Mouse (Mus musculus) urinary bladder, postnatal 36 days (tissue): Measurements from ENCODE around the gene Btbd18.
"Not testable (repeated sequence)": the region's sequence is repeated elsewhere in the genome, so short reads cannot be mapped to it uniquely, and the experiment has no call there.

Experiments
- DNase-seq, 2 experiments: peaks; one replicate each; pipeline ENCODE4 v3.0.0; 2022; ENCODE audit warnings: low spot score in 2 of 2, mixed read lengths in 1 of 2

Btbd18 gene

DNA sequence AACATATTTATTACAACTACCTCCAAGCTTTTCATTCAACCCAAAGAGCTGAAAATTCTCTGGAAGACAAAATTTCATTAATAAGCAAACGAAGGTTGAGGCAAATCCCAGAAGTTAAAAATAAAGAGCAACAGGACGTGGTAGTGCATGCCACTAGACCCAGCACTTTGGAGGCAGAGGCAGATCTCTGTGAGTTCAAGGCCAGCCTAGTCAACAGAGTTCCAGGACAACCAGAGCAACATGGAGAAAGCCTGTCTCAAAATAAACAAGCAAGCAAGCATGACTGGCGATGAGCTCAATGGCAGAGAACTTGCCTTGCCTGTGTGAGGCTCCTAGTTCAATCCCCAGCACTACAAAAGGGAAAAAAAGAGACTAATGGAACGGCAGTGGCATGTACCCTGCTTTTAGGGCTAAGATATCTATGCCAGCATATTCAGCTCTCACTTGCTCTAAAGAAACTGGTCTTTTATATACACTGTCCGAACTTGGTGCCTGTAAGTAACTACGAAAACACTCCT, 11.8 kb upstream of the Btbd18 start:
- no peak for DNase-seq

DNA sequence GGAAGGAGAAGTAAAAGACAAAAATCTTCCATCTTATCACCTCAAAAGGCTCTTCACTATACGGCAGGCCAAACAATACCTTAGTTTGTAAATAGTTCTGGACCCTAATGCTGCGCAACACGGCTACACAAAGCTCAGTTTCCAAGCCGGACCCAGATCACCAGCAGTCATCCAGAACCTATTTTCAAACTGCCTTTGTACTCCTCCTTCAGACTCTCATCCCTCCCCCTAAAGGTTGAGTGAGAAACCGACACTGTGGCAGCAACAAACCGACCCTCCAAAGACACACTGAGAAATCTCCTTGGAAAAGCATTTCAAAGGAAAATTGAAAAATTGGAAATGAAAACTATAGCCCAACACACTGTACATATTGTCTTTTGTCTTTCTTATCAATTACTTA, 10.5 kb upstream of the Btbd18 start:
- no peak for DNase-seq

DNA sequence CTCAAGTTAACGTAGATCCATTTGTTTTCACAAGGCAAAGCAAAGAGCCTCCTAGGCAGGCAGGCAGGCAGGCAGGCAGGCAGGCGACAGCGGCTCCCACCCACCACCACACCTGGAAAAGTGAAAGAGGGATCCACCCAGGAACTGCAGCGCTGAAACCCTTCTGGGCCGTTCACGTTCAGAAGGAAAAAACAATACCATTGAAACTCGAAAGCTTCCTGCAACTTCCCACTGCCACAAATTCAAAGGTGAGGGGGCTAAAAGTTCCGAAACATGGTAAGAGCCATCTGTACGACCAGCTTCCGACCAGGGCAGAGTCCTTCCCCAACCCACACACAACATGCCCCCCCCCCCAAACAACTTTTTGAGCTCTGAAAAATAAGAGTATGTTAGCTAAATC, 9.2 kb upstream of the Btbd18 start:
- peak in 1 of 2 experiments; percentile 23 for DNase-seq

DNA sequence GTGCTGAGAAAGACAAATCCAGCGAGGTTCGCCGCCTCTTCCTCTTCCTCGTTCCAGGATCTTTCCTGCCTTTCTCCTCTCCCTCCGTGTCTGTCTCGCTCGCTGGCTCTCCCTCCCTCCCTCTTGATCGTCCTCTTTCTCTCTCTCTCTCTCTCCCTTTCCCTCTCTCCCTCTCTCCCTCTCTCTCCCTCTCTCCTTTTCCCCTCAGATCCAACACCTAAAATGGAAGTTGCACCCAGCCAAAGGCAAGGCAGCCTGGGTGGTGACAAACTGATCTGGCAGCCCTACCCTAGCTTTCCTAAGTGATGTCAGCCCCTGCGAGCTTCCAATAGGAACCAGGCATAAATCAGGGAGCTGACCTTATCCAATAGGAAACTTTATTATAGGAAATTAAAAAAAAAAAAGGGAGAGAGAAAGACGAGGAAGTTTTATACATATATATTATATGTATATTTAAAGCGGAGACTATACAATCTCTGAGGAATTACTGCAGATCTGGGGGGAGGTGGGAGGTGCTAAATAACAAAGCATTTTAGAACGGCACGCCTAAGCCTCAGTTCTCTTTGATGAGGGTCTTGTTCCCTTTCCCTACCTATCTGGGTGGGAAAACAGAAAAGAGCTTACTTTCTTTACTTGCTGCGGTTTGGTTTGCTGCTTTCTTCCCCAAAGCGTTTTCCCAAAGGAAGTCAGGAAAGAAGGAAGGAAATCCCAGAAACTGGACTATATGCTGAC, 8.2 kb upstream of the Btbd18 start, which contains the start of gene Ctnnd1:
Gene Ctnnd1 (minus strand): TSS at position 302 of the 732 bp plus-strand sequence.
- peak; percentile 74 to 86 for DNase-seq

DNA sequence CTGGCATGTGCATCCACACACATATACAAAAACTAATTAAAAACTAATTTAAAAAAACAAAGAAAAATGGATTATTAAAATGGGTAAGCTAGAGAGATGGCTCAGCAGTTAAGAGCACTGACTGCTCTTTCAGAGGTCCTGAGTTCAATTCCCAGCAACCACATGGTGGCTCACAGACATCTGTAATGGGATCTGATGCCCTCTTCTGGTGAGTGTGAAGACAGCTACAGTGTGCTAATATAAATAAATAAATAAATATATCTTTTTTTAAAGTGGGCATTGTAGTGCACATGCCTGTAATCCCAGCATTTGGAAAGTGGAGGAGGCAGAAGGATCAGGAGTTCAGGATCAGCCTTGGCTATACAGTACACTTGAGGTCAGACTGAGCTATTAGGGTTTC, 5.5 kb upstream of the Btbd18 start:
- no peak for DNase-seq

DNA sequence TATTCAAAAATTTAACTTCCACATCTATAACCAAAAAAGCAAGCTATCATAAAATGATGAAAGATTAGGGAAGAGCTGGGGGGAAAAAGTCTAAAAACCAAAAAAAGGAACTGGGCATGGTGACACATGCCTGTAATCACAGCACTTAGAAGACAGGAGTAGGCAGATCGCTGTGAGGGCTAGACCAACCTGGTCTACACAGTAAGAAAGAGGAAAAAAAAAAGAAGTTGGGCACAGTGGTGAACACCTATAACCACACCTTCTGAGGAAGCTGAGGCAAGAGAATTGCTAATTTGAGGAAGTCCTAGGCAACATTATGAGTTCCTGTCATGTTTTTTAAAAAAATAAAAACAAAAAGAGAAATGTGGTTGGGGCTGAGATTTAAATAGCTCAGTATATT, 3.0 kb upstream of the Btbd18 start:
- no peak for DNase-seq

DNA sequence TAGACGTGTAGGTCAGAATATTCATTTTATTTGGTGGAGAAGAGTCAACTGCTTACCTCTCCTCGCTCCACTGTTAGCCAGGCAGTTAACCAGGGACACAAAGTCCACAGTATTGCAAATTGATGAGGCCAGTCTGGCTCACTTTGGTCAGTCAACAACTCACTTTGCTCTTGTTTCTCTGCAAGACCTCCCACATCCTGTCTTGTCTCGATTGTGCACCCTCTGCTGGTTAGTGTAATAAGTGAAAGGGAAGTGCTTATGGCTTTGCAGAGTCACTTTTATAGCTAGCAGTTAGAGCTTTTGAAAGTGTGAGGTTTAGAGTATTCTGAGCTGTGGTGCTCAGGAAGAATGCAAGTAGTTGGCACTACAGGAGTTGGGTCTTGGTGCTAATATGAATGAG, 1.4 kb downstream of the Btbd18 start:
- DNase-seq = peak; percentile 21 to 26

DNA sequence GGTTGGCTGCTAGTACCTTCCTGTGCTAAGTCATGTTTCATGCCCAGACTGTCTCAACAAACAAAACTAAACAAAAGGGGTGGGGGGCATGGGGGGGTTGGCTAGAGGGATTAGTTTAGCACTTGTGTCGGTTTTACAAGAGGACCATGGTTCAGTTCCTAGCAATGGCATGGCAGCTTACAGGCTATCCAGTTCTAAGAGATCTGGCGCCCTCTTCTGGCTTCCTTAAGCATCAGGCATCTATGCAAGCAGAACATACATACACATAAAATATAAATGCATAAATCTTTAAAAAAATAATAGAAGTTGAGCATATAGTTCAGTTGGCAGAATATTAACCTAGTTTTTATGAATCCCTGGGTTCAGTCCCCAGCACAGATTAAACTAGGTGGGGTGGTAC, 4.0 kb downstream of the Btbd18 start:
- peak in 1 of 2 experiments; percentile 22 for DNase-seq

DNA sequence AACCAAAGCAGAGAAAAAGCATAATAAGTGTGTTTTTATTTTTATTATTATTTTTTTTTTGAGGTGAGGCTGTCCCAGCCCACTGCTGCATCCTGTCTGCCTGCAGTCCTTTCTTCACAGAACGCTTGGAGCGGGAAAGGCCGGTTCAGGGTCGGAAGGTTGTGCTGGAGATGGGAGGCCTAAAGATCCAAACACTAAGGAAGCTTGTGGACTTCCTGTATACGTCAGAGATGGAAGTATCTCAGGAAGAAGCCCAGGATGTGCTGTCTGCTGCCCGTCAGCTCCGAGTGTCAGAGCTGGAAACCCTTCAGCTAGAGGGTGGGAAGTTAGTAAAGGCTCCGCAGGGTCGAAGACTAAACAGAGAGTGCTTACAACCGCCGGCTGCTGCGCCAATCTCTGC, 7.2 kb downstream of the Btbd18 start:
- DNase-seq = no peak

DNA sequence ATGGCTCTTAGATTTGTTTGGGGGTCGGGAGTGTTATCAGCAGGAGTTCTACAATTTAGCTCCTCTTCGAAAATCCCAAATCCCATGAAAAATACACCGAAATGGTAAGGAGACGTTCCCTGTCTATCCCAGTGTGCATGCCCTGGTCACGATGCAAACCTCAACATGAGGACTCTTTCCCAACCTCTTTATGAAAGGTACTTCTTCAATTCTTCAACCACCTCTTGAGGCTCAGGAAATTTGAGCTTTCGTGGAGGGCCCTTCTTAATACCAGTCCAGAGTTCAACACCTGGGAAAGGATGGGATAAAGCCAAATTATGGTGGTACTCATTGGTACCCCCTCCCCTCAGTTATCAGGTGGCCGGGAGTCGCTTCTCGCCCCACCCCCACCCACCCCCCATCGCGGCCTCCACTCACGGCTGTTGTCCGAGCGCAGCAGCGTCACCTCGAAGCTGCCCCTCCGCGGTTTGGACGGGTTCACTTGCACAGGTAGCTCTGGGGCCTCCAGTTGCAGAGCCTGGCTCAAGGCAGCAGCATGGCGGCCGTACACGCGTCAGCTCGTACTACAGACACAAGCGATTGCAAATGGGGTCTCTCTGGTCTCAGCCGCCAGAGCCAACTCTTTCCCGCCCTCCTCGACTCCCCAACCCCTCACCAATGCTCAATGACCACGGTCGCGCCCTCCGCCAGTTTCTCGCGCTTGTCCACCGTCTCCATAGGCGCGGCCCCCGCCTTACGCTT, 11.1 kb downstream of the Btbd18 start:
- peak in 1 of 2 experiments; percentile 10 for DNase-seq

DNA sequence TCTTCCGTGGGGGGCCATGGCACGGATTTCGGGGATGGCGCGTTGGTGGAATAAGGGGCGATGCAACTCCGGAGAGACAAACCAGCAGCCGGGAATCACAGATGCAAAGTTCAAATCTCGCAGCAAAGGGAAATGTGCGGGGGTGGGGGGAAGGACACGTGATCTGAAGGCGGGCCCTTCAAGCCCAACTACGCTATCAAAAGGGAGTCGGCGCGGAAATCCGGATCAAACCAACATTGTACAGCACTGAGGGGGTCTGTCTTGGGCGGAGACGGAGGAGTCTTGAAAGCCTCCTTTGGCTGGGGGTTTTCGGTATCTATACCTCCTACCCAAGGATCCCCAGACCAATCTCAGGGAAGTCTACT, 11.7 kb downstream of the Btbd18 start, which contains the start of gene Selenoh:
Gene Selenoh (minus strand): TSS at position 202 of the 365 bp plus-strand sequence.
- DNase-seq = peak; percentile 63 to 79

DNA sequence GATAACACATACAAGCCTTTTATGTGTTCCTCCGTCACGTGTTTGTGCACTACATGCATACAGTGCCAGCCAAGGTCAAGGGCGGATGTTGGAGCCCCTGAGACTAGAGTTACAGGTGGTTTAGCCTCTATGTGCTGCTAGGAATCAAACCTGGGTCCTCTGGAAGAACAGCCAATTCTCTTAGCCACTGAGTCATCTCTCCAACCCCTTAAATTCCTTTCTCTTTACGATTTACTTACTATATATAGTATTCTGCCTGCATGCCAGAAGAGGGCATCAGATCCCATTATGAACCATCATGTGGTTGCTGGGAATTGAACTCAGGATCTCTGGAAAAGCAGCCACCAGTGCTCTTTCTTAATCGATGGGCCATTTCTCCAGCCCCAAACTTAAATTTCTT, 12.7 kb downstream of the Btbd18 start:
- not testable (repeated sequence) for DNase-seq

DNA sequence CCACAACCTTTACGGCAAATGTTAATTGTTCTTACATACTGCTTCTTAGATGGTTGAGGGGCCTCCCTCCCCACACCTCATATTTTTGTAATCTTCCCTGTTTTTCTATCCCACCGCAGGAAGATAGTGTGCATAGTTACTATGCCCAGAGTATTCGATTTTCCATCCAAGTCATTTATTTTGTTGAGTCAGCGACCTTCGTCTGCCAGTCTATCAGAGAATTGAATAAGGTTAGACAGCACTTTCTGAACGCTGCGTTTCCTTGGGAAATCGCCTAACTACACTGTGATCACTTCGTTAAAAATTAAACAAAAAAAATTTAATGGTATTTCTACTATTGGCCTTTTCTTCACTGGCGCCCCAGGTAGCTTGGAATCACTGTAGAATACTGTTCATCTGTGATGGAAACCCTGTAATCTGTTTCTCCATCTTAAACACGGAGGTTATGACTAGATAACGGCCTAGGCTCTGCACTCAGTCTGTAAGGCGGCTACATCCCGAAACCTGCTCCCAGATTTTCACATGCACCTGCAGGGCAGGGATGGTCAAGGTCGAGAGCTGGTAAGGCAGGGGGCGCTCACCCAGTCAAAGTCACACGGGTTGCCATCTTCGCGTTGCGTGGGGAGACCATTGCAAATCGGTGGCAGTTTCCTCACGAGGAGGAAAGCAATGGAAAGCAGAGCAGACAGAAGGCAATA, 18.5 kb downstream of the Btbd18 start:
- DNase-seq = no peak

DNA sequence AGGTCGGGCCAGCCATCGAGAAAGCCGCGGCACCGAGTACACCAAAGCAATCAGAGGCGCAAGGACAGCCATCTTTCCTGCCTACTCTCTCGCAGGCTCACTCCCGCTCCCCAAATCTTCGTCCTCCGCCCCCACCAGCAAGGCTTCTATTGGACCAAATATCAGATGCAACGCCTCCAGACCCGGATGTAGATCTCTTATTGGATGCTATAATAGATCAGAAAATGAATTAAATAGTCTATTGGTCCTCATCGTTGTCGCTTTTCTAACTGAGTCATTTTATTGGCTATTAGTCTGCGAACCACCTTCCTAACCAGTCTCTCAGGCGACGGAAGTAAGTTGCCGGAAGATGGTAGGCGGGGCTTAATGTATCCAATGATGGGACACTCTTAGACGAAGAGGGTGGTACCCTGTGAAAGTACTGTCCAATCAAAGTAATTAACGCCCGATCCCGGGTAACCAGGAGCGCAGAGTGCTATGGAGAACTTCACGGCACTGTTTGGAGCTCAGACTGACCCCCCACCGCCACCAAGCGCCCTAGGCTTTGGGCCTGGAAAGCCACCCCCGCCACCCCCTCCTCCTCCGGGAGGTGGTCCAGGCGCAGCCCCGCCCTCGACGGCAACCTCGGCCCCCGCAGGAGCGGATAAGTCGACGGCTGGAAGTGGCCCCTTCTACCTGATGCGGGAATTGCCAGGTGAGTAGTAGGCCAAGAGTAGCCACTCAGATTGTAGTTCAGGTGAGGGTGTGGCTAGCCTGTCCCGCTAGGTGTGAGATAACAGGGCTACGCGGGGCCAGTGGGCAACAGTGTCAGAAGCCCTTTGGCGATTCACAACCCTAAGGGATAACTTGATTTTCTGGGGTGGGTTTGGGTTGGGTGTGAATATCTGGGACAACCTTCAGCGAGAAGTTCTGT, 19.3 kb downstream of the Btbd18 start, which contains the start of the genes Gm28635 and Med19:
Gene Gm28635 (minus strand): TSS at position 74 of the 913 bp plus-strand sequence.
Gene Med19 (plus strand): TSS at position 435 of the 913 bp plus-strand sequence.
- peak; percentile 79 to 91 for DNase-seq

DNA sequence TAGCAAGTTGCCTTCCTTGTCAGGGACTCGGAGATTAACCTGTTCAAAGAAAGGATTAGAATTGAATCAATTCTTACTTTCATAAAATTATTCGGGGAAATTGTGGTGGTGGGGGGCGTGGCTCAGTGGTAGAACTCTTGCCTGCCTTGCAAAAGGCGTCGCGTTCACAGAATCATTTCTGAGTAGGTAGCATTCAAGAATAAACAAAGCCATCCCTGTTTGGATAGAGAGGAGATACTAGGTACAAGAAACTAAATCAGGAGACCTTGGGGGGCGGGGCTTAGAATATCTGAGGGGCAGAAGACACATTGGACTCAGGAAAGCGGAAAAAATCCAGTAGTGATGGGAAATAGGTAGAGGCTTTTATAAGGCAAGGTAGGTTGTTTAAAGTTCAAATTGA, 20.1 kb downstream of the Btbd18 start, which contains the start of gene Tmx2:
Gene Tmx2 (minus strand): TSS at position 125 of the 400 bp plus-strand sequence.
- DNase-seq = no peak

DNA sequence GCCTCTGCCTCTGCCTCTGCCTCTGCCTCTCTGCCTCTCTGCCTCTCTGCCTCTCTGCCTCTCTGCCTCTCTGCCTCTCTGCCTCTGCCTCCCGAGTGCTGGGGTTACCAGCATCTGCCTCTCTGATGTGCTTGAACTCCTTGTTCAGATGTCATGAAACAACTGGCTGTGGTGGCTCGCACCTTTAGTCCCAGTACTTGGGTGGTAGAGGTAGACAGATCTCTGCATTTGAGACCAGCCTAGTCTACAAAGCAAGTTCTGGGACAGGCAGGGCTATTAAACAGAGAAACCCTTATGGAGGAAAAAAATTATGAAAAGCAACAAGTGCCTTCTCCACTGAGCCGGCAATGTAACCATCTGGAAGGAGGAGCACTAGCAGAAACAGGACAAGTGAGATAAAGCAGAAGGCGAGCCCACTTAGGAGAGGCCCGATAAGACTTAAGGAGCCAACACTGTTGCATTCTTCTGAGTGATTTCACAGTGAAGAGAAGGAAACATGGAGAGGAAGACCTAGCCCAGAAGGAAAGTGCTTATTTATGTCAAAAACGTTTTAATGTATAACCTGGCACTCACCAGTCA, 23.8 kb downstream of the Btbd18 start:
- no peak for DNase-seq

DNA sequence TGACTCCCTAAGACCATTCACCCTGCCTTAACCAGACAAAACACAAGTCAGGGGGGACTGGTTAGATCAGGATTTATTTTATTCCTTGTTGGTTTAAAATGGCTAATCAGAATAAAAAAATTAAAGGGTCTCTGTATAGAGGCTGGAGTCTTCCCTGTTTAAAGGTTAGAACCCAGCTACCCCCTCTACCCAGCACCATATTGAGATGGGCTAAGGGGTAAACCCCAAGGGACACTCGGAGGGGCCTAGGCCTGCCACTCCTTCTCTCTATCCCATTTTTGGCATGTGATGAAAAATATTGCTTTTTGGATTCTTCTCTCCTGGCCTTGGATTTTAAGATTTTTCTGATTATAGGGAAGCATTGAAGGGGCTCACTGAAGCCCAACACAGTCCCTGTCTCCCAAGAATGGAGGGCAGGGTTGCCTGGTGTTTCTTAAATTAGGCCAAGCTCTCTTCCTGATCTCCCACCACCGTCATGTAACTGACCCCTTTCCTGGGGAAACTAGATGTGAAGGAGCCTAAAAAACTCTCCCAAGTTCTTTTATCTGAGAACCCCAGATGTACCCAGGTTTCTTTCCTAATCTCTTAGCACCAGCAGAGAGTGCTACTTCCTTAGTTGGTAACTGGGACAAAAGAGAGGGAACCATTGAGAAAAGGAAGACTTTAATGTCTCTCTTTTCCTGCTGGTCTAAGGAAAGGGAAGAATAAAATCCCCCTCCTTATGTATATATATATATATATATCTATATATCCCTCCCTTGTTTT, 29.4 kb downstream of the Btbd18 start:
- DNase-seq = no peak

DNA sequence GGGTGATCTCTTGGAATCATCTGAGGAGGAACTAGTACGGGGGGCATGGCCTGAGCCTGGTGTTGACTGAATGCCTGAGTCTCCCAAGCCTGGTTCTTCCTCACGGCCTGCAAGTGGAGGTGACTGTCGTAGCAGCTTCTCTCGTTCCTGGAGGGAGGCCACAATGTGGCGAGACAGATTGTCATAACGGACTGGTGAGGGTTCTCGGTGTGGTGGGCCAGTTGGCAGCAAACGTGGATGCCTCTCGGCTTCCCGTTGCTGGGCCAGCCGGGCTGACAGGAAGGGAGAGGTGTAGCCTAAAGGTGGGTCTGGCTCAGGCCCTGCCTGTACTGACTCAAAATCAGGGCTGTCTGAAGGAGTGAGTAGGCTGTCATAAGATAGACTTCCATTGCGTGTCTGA, 31.2 kb downstream of the Btbd18 start:
- DNase-seq = no peak

DNA sequence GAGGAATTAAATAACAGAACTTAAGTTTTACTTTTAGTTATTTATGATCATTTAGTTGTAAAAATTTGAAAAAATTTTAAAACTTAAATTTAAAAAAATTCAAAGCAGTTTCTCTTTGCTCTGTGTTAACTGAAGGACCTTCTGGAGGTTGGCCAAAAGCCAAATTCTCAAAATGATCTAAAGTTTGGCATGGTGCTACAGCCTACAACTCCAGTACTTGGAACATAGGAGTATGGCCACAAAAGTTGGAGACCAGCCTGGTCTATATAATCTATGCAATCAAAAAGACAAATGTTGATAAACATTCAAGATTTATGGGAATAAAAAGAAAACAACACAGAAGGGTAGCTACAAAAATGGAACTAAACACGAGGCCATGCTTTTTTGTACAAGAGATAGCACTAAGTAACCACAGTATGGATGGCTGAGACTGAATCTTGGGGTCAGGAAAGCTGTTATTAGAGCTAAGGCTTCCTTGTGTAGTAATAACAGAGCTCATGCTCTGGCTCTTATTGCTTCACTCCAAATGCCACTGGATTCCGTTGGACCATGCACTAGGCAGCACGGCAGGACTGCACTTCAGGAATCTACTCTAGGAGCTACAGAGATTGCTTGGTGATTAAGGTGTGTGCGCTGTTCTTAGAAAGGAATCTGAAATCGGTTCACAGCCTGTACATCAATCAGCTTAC, 36.3 kb downstream of the Btbd18 start:
- DNase-seq = no peak
